Mouse (Mus musculus): Measurements from ENCODE around the gene Zfp951. TPM values are rescaled to one million over a fixed set of nuclear protein-coding genes. Genes with fewer than 3 reads are reported as not detected.
A peak's percentile ranks its signal among the peaks of the same experiment; 100 is the strongest.
"Not testable (repeated sequence)": the region's sequence is repeated elsewhere in the genome, so short reads cannot be mapped to it uniquely, and the experiment has no call there.

The Zfp951 gene
- polyA plus RNA-seq (2012; ENCODE audit: insufficient read depth, insufficient read length, low replicate concordance, missing spikeins) = not detected in 2 replicates

DNA sequence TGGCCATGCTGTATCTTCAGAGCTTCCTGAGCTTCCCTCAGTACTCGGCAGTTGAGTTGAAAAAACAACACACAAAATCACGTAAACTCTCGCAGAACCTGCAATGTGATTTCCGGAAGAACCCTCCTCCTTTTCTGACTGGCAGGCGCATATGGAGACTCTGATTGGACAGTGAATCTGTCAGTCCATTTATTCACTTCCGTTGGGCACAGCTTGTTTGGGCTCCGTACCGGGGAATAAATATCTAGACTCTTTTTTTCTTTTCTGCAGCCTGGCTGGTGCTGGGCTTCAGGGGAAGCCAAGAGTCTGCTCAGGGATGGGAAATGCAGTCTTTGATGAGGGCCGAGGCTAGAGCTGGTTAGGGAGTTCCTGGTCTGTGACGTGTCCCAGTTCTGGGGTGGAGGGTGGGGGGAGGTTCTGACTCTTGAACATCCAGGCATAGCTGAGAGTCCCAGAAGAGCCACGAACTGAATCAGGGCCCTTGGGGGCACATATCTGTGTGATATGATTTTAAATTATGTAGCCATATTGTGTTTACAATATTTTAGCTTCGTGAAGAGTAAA lies at the start of gene Zfp951:
TSS of gene Zfp951 (minus strand) at position 109 of the 564 bp plus-strand sequence.
- H3K4me1 ChIP-seq (ENCODE audit: control insufficient read depth, insufficient read depth, low read length); H3K27ac ChIP-seq (ENCODE audit: insufficient read depth, low read depth, low read length): not testable (repeated sequence)
- peak within 1 kb of the TSS; percentile 42 for H3K4me3 ChIP-seq (ENCODE audit: insufficient read depth, low read depth, low read length)
- WGBS = 46% methylated on average over 12 of the region's 12 CpGs

DNA sequence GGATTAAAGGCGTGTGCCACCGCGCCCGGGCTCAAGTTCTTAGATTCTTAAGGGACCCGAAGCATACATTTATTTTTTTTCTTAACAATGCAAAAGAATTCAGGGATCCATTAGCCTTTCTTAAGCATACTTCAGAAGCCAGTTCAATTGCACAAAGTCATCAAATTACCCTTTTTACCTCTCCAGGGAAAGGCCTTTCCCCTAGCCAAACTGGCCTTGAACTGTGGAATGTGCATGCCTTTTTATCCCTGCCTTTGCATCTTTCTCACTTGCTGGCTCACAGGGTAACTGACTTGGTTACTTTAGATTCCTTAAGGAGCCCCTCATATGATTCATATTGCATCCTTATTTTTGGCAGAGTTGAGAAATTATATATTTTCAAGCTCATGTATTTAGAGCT lies 46.7 kb upstream of the Zfp951 start:
- not testable (repeated sequence) for H3K27ac ChIP-seq (ENCODE audit: insufficient read depth, low read depth, low read length); H3K4me3 ChIP-seq (ENCODE audit: insufficient read depth, low read depth, low read length); H3K4me1 ChIP-seq (ENCODE audit: control insufficient read depth, insufficient read depth, low read length)
- 93% methylated on average over 5 of the region's 5 CpGs for WGBS

- WGBS = 53% methylated on average over 10 of the region's 15 CpGs
- H3K4me1 ChIP-seq (ENCODE audit: control insufficient read depth, insufficient read depth, low read length); H3K27ac ChIP-seq (ENCODE audit: insufficient read depth, low read depth, low read length): not testable (repeated sequence)
- peak overlapping the region; percentile 42 for H3K4me3 ChIP-seq (ENCODE audit: insufficient read depth, low read depth, low read length)
Measured at GRCm38 (mm10) chr5:104859045-104859961, 567 bp downstream of the Zfp951 start.

- H3K4me1 ChIP-seq (ENCODE audit: control insufficient read depth, insufficient read depth, low read length); H3K27ac ChIP-seq (ENCODE audit: insufficient read depth, low read depth, low read length); H3K4me3 ChIP-seq (ENCODE audit: insufficient read depth, low read depth, low read length): not testable (repeated sequence)
- WGBS = 86% methylated on average over 3 of the region's 3 CpGs
Measured at GRCm38 (mm10) chr5:104854546-104854945, 5.3 kb downstream of the Zfp951 start.

DNA sequence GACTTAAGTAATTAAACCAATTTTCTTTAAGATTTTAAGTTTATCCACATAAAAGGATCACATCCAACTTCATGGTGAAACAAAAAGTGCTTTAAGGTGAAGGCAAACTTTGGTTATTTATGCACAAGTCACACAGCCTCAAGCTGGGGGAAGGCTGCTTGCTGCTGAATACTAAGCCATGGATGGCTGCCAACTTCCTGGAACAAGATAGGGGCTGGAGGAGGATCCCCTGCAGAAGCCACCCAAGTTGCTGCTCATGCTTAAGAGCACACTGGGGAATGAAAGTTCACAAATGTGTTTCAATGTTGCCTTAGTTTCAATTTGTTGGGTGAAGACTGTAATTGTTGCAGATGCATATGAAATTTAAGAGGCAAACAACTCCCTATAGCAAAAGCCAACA lies 26.5 kb downstream of the Zfp951 start:
- no peak for TF ChIP-seq CTCF (IDR thresholded peaks at IDR 0.05; ENCODE audit: insufficient read depth, low read depth, low read length)
- no peak overlapping the region for H3K27ac ChIP-seq (ENCODE audit: insufficient read depth, low read depth, low read length)
- no peak overlapping the region for H3K4me3 ChIP-seq (ENCODE audit: insufficient read depth, low read depth, low read length)
- H3K4me1 ChIP-seq (ENCODE audit: control insufficient read depth, insufficient read depth, low read length) = no peaks in the 10 kb centered on the region

- H3K27ac ChIP-seq (ENCODE audit: insufficient read depth, low read depth, low read length) = no peak overlapping the region
- H3K4me1 ChIP-seq (ENCODE audit: control insufficient read depth, insufficient read depth, low read length) = no peaks in the 10 kb centered on the region
- WGBS = 56% methylated on average over 1 of the region's 1 CpGs
- TF ChIP-seq CTCF (IDR thresholded peaks at IDR 0.05; ENCODE audit: insufficient read depth, low read depth, low read length) = no peak
- no peak for TF ChIP-seq POLR2A (IDR thresholded peaks at IDR 0.05; ENCODE audit: insufficient read depth, low read depth, low read length)
- H3K4me3 ChIP-seq (ENCODE audit: insufficient read depth, low read depth, low read length) = no peak overlapping the region
Measured at GRCm38 (mm10) chr5:104829611-104830010, 30.3 kb downstream of the Zfp951 start.

- H3K4me1 ChIP-seq (ENCODE audit: control insufficient read depth, insufficient read depth, low read length); H3K4me3 ChIP-seq (ENCODE audit: insufficient read depth, low read depth, low read length); H3K27ac ChIP-seq (ENCODE audit: insufficient read depth, low read depth, low read length): not testable (repeated sequence)
- WGBS = 83% methylated on average over 6 of the region's 6 CpGs
Measured at GRCm38 (mm10) chr5:104770138-104770537, 89.7 kb downstream of the Zfp951 start.

Other genes with a start within 250 kb of the Zfp951 start
- gene Abcg3, start 122.6 kb upstream of the Zfp951 start, polyA plus RNA-seq (2012; ENCODE audit: insufficient read depth, insufficient read length, low replicate concordance, missing spikeins) = not detected in 2 replicates

All from olfactory bulb, adult 2 months (tissue).